Mouse (Mus musculus) myocyte (in vitro differentiated cells): ENCODE results near the gene Tcte1. TPM values are rescaled to one million over a fixed set of nuclear protein-coding genes. Genes with fewer than 3 reads are reported as not detected.

Experiments
- H3K27me3 ChIP-seq: one replicate; pipeline ENCODE4 v1.6.1; 2011; ENCODE audit not compliant: control insufficient read depth, insufficient read depth, insufficient read length
- H3K36me3 ChIP-seq: one replicate; pipeline ENCODE4 v1.6.1; 2011; ENCODE audit not compliant: control insufficient read depth, insufficient read depth
- H3K4me2 ChIP-seq: one replicate; pipeline ENCODE4 v1.6.1; 2011; ENCODE audit warnings: low read depth, control low read depth
- H3K4me3 ChIP-seq: one replicate; pipeline ENCODE4 v1.5.1; 2011; ENCODE audit warnings: mild to moderate bottlenecking, control low read depth, moderate library complexity
- H3K79me2 ChIP-seq: one replicate; pipeline ENCODE4 v1.6.1; 2011; ENCODE audit not compliant: control insufficient read depth, insufficient read depth
- H3ac ChIP-seq: one replicate; pipeline ENCODE4 v1.6.1; 2011; ENCODE audit not compliant: control insufficient read depth, insufficient read length
- CEBPB ChIP-seq: IDR thresholded peaks from 2 replicates; pipeline ENCODE4 v1.6.1; 2011; ENCODE audit warnings: mild to moderate bottlenecking, moderate library complexity; ENCODE audit not compliant: poor library complexity, insufficient read depth, severe bottlenecking
- E2F4 ChIP-seq: IDR thresholded peaks from one replicate; pipeline ENCODE4 v1.6.1; 2011; ENCODE audit warnings: mild to moderate bottlenecking, control low read depth, moderate library complexity; ENCODE audit not compliant: insufficient read depth
- MAX ChIP-seq: IDR thresholded peaks from one replicate; pipeline ENCODE4 v1.6.1; 2011; ENCODE audit warnings: low read depth, mild to moderate bottlenecking, control low read depth
- MYOD1 ChIP-seq, 3 experiments: IDR thresholded peaks; one replicate each; pipeline ENCODE4 v1.6.1; 2011; ENCODE audit warnings: control low read depth in 2 of 3, low read depth in 2 of 3, mild to moderate bottlenecking in 2 of 3, moderate library complexity in 1 of 3; ENCODE audit not compliant: insufficient read length in 2 of 3, control insufficient read depth in 1 of 3
- MYOG ChIP-seq, 3 experiments: IDR thresholded peaks; one replicate each; pipeline ENCODE4 v1.6.1; 2011; ENCODE audit warnings: control low read depth in 2 of 3, low read depth in 2 of 3, mild to moderate bottlenecking in 2 of 3; ENCODE audit not compliant: insufficient read length in 2 of 3, control insufficient read depth in 1 of 3, insufficient read depth in 1 of 3
- POLR2A ChIP-seq: IDR thresholded peaks from one replicate; pipeline ENCODE4 v1.6.1; 2011; ENCODE audit warnings: low read depth, mild to moderate bottlenecking, control low read depth, moderate library complexity; ENCODE audit not compliant: insufficient read length
- POLR2AphosphoS2 ChIP-seq: IDR thresholded peaks from one replicate; pipeline ENCODE4 v1.6.1; 2011; ENCODE audit warnings: low read depth, control low read depth; ENCODE audit not compliant: insufficient read length
- REST ChIP-seq: IDR thresholded peaks from one replicate; pipeline ENCODE4 v1.6.1; 2011; ENCODE audit warnings: mild to moderate bottlenecking, control low read depth, moderate library complexity; ENCODE audit not compliant: insufficient read depth, insufficient read length
- SRF ChIP-seq: IDR thresholded peaks from one replicate; pipeline ENCODE4 v1.6.1; 2011; ENCODE audit warnings: low read depth; ENCODE audit not compliant: control insufficient read depth, insufficient read length
- TCF12 ChIP-seq: IDR thresholded peaks from one replicate; pipeline ENCODE4 v1.6.1; 2011; ENCODE audit warnings: mild to moderate bottlenecking, control low read depth; ENCODE audit not compliant: poor library complexity, insufficient read depth, severe bottlenecking
- TCF3 ChIP-seq: IDR thresholded peaks from one replicate; pipeline ENCODE4 v1.6.1; 2011; ENCODE audit warnings: low read depth, control low read depth; ENCODE audit not compliant: insufficient read length
- USF1 ChIP-seq: IDR thresholded peaks from one replicate; pipeline ENCODE4 v1.6.1; 2011; ENCODE audit warnings: low read depth, mild to moderate bottlenecking, control low read depth, moderate library complexity
- polyA plus RNA-seq: library from polyadenylated mRNA; unstranded; fragments of >200 nt; fragmentation: generic; extraction: Trizol; gene quantifications from one replicate; pipeline ENCODE4 v1.2.1, GENCODE M21; 2012; ENCODE audit warnings: missing spikeins

Gene Tcte1
- polyA plus RNA-seq, 1 experiment = not detected

GRCm38 (mm10) chr17:45518766-45519475 is 4.3 kb upstream of the Tcte1 start:
- Histone ChIP-seq H3K4me3 (no peak overlapping the region), H3K27me3 (peaks cover 15% of the 10 kb centered on the region), H3K79me2 (no peaks in the 10 kb centered on the region), H3ac (no peak overlapping the region), H3K4me2 (no peak overlapping the region), H3K36me3 (no peaks in the 10 kb centered on the region)
- TF ChIP-seq POLR2AphosphoS2 (no peak), TCF12 (no peak), MAX (no peak), TCF3 (no peak), MYOD1 (IDR thresholded peaks at IDR 0.05; ENCODE audit: control insufficient read depth in 1 of 3, insufficient read length in 2 of 3, low read depth in 2 of 3) (no peak)

GRCm38 (mm10) chr17:45520136-45520535 is 3.1 kb upstream of the Tcte1 start:
- Histone ChIP-seq H3K27me3 (peaks cover 27% of the 10 kb centered on the region), H3K4me3 (no peak overlapping the region), H3ac (no peak overlapping the region), H3K79me2 (no peaks in the 10 kb centered on the region), H3K4me2 (no peak overlapping the region), H3K36me3 (no peaks in the 10 kb centered on the region)
- TF ChIP-seq TCF12 (no peak), MAX (no peak), SRF (no peak), REST (no peak), USF1 (no peak), POLR2A (no peak), E2F4 (no peak), MYOD1 (IDR thresholded peaks at IDR 0.05; ENCODE audit: control insufficient read depth in 1 of 3, insufficient read length in 2 of 3, low read depth in 2 of 3) (no peak), MYOG (IDR thresholded peaks at IDR 0.05; ENCODE audit: control insufficient read depth in 1 of 3, insufficient read depth in 1 of 3, insufficient read length in 2 of 3, low read depth in 2 of 3) (no peak), TCF3 (no peak), CEBPB (no peak), POLR2AphosphoS2 (no peak)

- H3K4me2 ChIP-seq = no peak overlapping the region
- no peak for TF ChIP-seq MYOG (IDR thresholded peaks at IDR 0.05; ENCODE audit: control insufficient read depth in 1 of 3, insufficient read depth in 1 of 3, insufficient read length in 2 of 3, low read depth in 2 of 3)
- no peak for TF ChIP-seq SRF
- no peak for TF ChIP-seq MAX
- no peak for TF ChIP-seq MYOD1 (IDR thresholded peaks at IDR 0.05; ENCODE audit: control insufficient read depth in 1 of 3, insufficient read length in 2 of 3, low read depth in 2 of 3)
- no peak for TF ChIP-seq E2F4
- no peak for TF ChIP-seq CEBPB
- no peak for TF ChIP-seq POLR2AphosphoS2
- TF ChIP-seq TCF3 = no peak
- TF ChIP-seq USF1 = no peak
- TF ChIP-seq POLR2A = no peak
- TF ChIP-seq REST = no peak
- no peak for TF ChIP-seq TCF12
- H3K36me3 ChIP-seq = no peaks in the 10 kb centered on the region
- H3ac ChIP-seq = no peak overlapping the region
- H3K4me3 ChIP-seq = no peak overlapping the region
- peaks cover 45% of the 10 kb centered on the region for H3K27me3 ChIP-seq
- no peaks in the 10 kb centered on the region for H3K79me2 ChIP-seq
These were observed 1.7 kb downstream of the Tcte1 start for GRCm38 (mm10) chr17:45524961-45525360.

- H3K4me2 ChIP-seq = no peak overlapping the region
- TF ChIP-seq SRF (no peak), MYOG (IDR thresholded peaks at IDR 0.05; ENCODE audit: control insufficient read depth in 1 of 3, insufficient read depth in 1 of 3, insufficient read length in 2 of 3, low read depth in 2 of 3) (no peak)
- peaks cover 53% of the 10 kb centered on the region for H3K27me3 ChIP-seq
These were observed 3.3 kb downstream of the Tcte1 start for GRCm38 (mm10) chr17:45526571-45526970.

GRCm38 (mm10) chr17:45530346-45530782 is 7.1 kb downstream of the Tcte1 start:
- H3K79me2 ChIP-seq = no peaks in the 10 kb centered on the region
- peaks cover 50% of the 10 kb centered on the region for H3K27me3 ChIP-seq
- H3ac ChIP-seq = no peak overlapping the region
- TF ChIP-seq POLR2A = no peak
- TF ChIP-seq REST = no peak
- TF ChIP-seq USF1 = no peak
- no peak for TF ChIP-seq SRF
- TF ChIP-seq E2F4 = no peak
- H3K36me3 ChIP-seq = no peaks in the 10 kb centered on the region
- no peak overlapping the region for H3K4me3 ChIP-seq
- H3K4me2 ChIP-seq = no peak overlapping the region

More at GRCm38 (mm10) chr17:45526571-45526970, 3.3 kb downstream of the Tcte1 start:
- Histone ChIP-seq H3K4me3 (no peak overlapping the region), H3ac (no peak overlapping the region), H3K79me2 (no peaks in the 10 kb centered on the region), H3K36me3 (no peaks in the 10 kb centered on the region)
